Mouse (Mus musculus) olfactory bulb, adult 2 months (tissue): Measurements from ENCODE around the gene Kcnk13. TPM values are rescaled to one million over a fixed set of nuclear protein-coding genes. Genes with fewer than 3 reads are reported as not detected.

ENCODE experiments used
- H3K27ac ChIP-seq: fragments of 200-500 bp; 2 replicates; pipeline ENCODE4 v1.5.1; 2012; ENCODE audit warnings: low read depth, low read length; ENCODE audit not compliant: insufficient read depth
- H3K4me1 ChIP-seq: fragments of 200-500 bp; 2 replicates; pipeline ENCODE4 v1.6.1; 2012; ENCODE audit warnings: low read length; ENCODE audit not compliant: control insufficient read depth, insufficient read depth
- H3K4me3 ChIP-seq: fragments of 200-500 bp; 2 replicates; pipeline ENCODE4 v1.5.1; 2012; ENCODE audit warnings: mild to moderate bottlenecking, low read depth, low read length, moderate library complexity; ENCODE audit not compliant: insufficient read depth
- CTCF ChIP-seq: fragments of 200-500 bp; IDR thresholded peaks from 2 replicates; pipeline ENCODE4 v1.5.1; 2012; ENCODE audit warnings: low read depth, mild to moderate bottlenecking, low read length, moderate library complexity; ENCODE audit not compliant: insufficient read depth
- POLR2A ChIP-seq: fragments of 200-500 bp; IDR thresholded peaks from 2 replicates; pipeline ENCODE4 v1.6.1; 2012; ENCODE audit warnings: mild to moderate bottlenecking, low read depth, low read length, moderate library complexity; ENCODE audit not compliant: insufficient read depth
- WGBS: fragments of 180-500 bp; shearing (Covaris S2); methylation state at CpG from one replicate; pipeline ENCODE4 v1.1.7; 2018; 5-methylcytosine and 5-hydroxymethylcytosine counted together
- polyA plus RNA-seq: library from polyadenylated mRNA; stranded (reverse); fragments of >200 nt; gene quantifications from 2 replicates; pipeline ENCODE4 v1.2.4, GENCODE M21; 2012; ENCODE audit warnings: low replicate concordance; ENCODE audit not compliant: missing spikeins, insufficient read depth, insufficient read length

Gene Kcnk13
- not detected in 2 replicates for polyA plus RNA-seq

GRCm38 (mm10) chr12:99964301-99965202 is at the start of gene Kcnk13:
Kcnk13 (plus strand) TSS chr12:99964499.
- no peak for TF ChIP-seq POLR2A
- TF ChIP-seq CTCF: peak; percentile 73
- 1% methylated on average over 39 of the region's 39 CpGs for WGBS

GRCm38 (mm10) chr12:99917800-99918427 is 46.4 kb upstream of the Kcnk13 start:
- 40% methylated on average over 15 of the region's 15 CpGs for WGBS
- no peak overlapping the region for H3K4me3 ChIP-seq
- H3K4me1 ChIP-seq: peaks cover 20% of the 10 kb centered on the region
- no peak for TF ChIP-seq POLR2A
- H3K27ac ChIP-seq: peak overlapping the region; percentile 81

More at GRCm38 (mm10) chr12:99964301-99965202, at the start of gene Kcnk13:
- peak within 1 kb of the TSS; percentile 70; the same call in 1 of the 2 replicates for H3K27ac ChIP-seq
- H3K4me3 ChIP-seq: peak within 1 kb of the TSS; percentile 58
- H3K4me1 ChIP-seq: peaks cover 27% of the 10 kb centered on the region

- Histone ChIP-seq H3K27ac (no peak overlapping the region), H3K4me1 (peaks cover 17% of the 10 kb centered on the region), H3K4me3 (no peak overlapping the region)
- TF ChIP-seq CTCF (no peak), POLR2A (no peak)
- 86% methylated on average over 3 of the region's 3 CpGs for WGBS
Observed at GRCm38 (mm10) chr12:99919636-99920035, 44.7 kb upstream of the Kcnk13 start.

GRCm38 (mm10) chr12:99921045-99921444 is 43.3 kb upstream of the Kcnk13 start:
- TF ChIP-seq CTCF (no peak), POLR2A (no peak)
- 84% methylated on average over 3 of the region's 3 CpGs for WGBS
- H3K27ac ChIP-seq: no peak overlapping the region
- H3K4me3 ChIP-seq: no peak overlapping the region
- H3K4me1 ChIP-seq: peaks cover 11% of the 10 kb centered on the region

- WGBS: 28% methylated on average over 5 of the region's 5 CpGs
- no peak overlapping the region for H3K4me3 ChIP-seq
- no peak for TF ChIP-seq POLR2A
- no peak for TF ChIP-seq CTCF
Observed at GRCm38 (mm10) chr12:99923131-99923606, 41.1 kb upstream of the Kcnk13 start.

GRCm38 (mm10) chr12:99923703-99924102 is 40.6 kb upstream of the Kcnk13 start:
- TF ChIP-seq POLR2A: no peak
- TF ChIP-seq CTCF: no peak
- no peak overlapping the region for H3K4me3 ChIP-seq
- no peaks in the 10 kb centered on the region for H3K4me1 ChIP-seq
- 64% methylated on average over 5 of the region's 5 CpGs for WGBS
- no peak overlapping the region for H3K27ac ChIP-seq

More at GRCm38 (mm10) chr12:99923131-99923606, 41.1 kb upstream of the Kcnk13 start:
- H3K27ac ChIP-seq: no peak overlapping the region
- peaks cover 3% of the 10 kb centered on the region for H3K4me1 ChIP-seq

GRCm38 (mm10) chr12:99928311-99928710 is 36.0 kb upstream of the Kcnk13 start:
- H3K27ac ChIP-seq: peak overlapping the region; percentile 9; the same call in 1 of the 2 replicates
- no peak for TF ChIP-seq POLR2A
- TF ChIP-seq CTCF: no peak
- 59% methylated on average over 7 of the region's 7 CpGs for WGBS

GRCm38 (mm10) chr12:99929160-99929559 is 35.1 kb upstream of the Kcnk13 start:
- TF ChIP-seq POLR2A (no peak), CTCF (no peak)
- no peak overlapping the region for H3K27ac ChIP-seq
- H3K4me3 ChIP-seq: no peak overlapping the region
- H3K4me1 ChIP-seq: peaks cover 4% of the 10 kb centered on the region; the same call in 1 of the 2 replicates
- 72% methylated on average over 1 of the region's 1 CpGs for WGBS

More at GRCm38 (mm10) chr12:99928311-99928710, 36.0 kb upstream of the Kcnk13 start:
- Histone ChIP-seq H3K4me1 (peaks cover 4% of the 10 kb centered on the region; the same call in 1 of the 2 replicates), H3K4me3 (no peak overlapping the region)
